Mouse (Mus musculus): ENCODE results near the gene Ogfr.

- no peak for TF ChIP-seq POLR2A (IDR thresholded peaks at IDR 0.05; ENCODE audit: insufficient read depth, low read length)
- peak; percentile 77 for TF ChIP-seq CTCF (IDR thresholded peaks at IDR 0.05; ENCODE audit: low read depth, low read length)
Measured at GRCm38 (mm10) chr2:180560245-180560644, 28.8 kb upstream of the Ogfr start.

Measured in ES-Bruce4 (cell line).